Mouse (Mus musculus): Measurements from ENCODE around the gene Hist1h2bm. TPM values are rescaled to one million over a fixed set of nuclear protein-coding genes. Genes with fewer than 3 reads are reported as not detected.
A peak's percentile ranks its signal among the peaks of the same experiment; 100 is the strongest.
"Not testable (repeated sequence)": the region's sequence is repeated elsewhere in the genome, so short reads cannot be mapped to it uniquely, and the experiment has no call there.

Gene Hist1h2bm
- polyA plus RNA-seq, 1 experiment from 2014 or later, result 2.1 TPM

GRCm38 (mm10) chr13:21754294-21755001 lies 32.6 kb downstream of the Hist1h2bm start:
- ATAC-seq (replicated peaks), result peak; percentile 4; the same call in 1 of the 2 replicates
- not testable (repeated sequence) for H3K36me3 ChIP-seq, H3K9me3 ChIP-seq, H3K27me3 ChIP-seq
- Histone ChIP-seq H3K4me2 (replicated peaks) (peak overlapping the region; percentile 82), H3K4me1 (peaks cover 32% of the 10 kb centered on the region), H3K27ac (replicated peaks) (peak overlapping the region; percentile 96), H3K9ac (replicated peaks) (peak overlapping the region; percentile 46), H3K4me3 (peak overlapping the region; percentile 47)
- 0% methylated on average over 12 of the region's 26 CpGs for WGBS

- Histone ChIP-seq H3K4me3 (no peak overlapping the region), H3K9ac (replicated peaks) (no peak overlapping the region), H3K9me3 (no peaks in the 10 kb centered on the region), H3K4me1 (peaks cover 28% of the 10 kb centered on the region), H3K27me3 (no peaks in the 10 kb centered on the region), H3K4me2 (replicated peaks) (no peak overlapping the region), H3K27ac (replicated peaks) (no peak overlapping the region), H3K36me3 (no peaks in the 10 kb centered on the region)
- WGBS, result 47% methylated on average over 1 of the region's 1 CpGs
- ATAC-seq (replicated peaks), result no peak
These were observed 33.9 kb downstream of the Hist1h2bm start for GRCm38 (mm10) chr13:21755707-21756106.

Small RNAs within 50 kb of the gene (microRNA-seq; reads per million reads assigned to microRNA genes)
- not detected for gene Gm44357
- not detected for gene Gm44367
- not detected for gene Gm44454

Other genes with a start within 250 kb of the Hist1h2bm start
- 9.4 and 11.0 TPM in 2 replicates for gene Zkscan4, start 243.1 kb upstream of the Hist1h2bm start, polyA plus RNA-seq (2015; fragmentation: Nextera tagmentation; extraction: Ambion mirVana)
- gene Gm10065, start 242.6 kb upstream of the Hist1h2bm start, polyA plus RNA-seq (2015; fragmentation: Nextera tagmentation; extraction: Ambion mirVana), result not detected in 2 replicates
- gene AK157302, start 226.8 kb upstream of the Hist1h2bm start, polyA plus RNA-seq (2015; fragmentation: Nextera tagmentation; extraction: Ambion mirVana), result 0.23 and 0.24 TPM in 2 replicates
- gene Gm11273, start 220.6 kb upstream of the Hist1h2bm start, polyA plus RNA-seq (2015; fragmentation: Nextera tagmentation; extraction: Ambion mirVana), result 4.5 and 8.2 TPM in 2 replicates
- gene Zkscan8, start 190.9 kb upstream of the Hist1h2bm start, polyA plus RNA-seq (2015; fragmentation: Nextera tagmentation; extraction: Ambion mirVana), result 4.9 and 5.4 TPM in 2 replicates
- 0.14 and 0.28 TPM in 2 replicates for gene Olfr1366, start 179.2 kb upstream of the Hist1h2bm start, polyA plus RNA-seq (2015; fragmentation: Nextera tagmentation; extraction: Ambion mirVana)
- 0.06 TPM in 1 of 2 replicates, not detected in the other for gene Olfr1535, start 162.2 kb upstream of the Hist1h2bm start, polyA plus RNA-seq (2015; fragmentation: Nextera tagmentation; extraction: Ambion mirVana)
- gene Olfr1364, start 140.3 kb upstream of the Hist1h2bm start, polyA plus RNA-seq (2015; fragmentation: Nextera tagmentation; extraction: Ambion mirVana), result not detected in 2 replicates
- not detected in 2 replicates for gene Olfr1362, start 108.0 kb upstream of the Hist1h2bm start, polyA plus RNA-seq (2015; fragmentation: Nextera tagmentation; extraction: Ambion mirVana)
- 0.08 TPM in 1 of 2 replicates, not detected in the other for gene Olfr11, start 79.5 kb upstream of the Hist1h2bm start, polyA plus RNA-seq (2015; fragmentation: Nextera tagmentation; extraction: Ambion mirVana)
- gene Olfr1361, start 58.7 kb upstream of the Hist1h2bm start, polyA plus RNA-seq (2015; fragmentation: Nextera tagmentation; extraction: Ambion mirVana), result not detected in 2 replicates
- not detected in 2 replicates for gene Olfr1360, start 44.6 kb upstream of the Hist1h2bm start, polyA plus RNA-seq (2015; fragmentation: Nextera tagmentation; extraction: Ambion mirVana)
- gene Olfr1359, start 23.9 kb upstream of the Hist1h2bm start, polyA plus RNA-seq (2015; fragmentation: Nextera tagmentation; extraction: Ambion mirVana), result not detected in 2 replicates
- gene Hist1h2bl, start 5.9 kb upstream of the Hist1h2bm start, polyA plus RNA-seq (2015; fragmentation: Nextera tagmentation; extraction: Ambion mirVana), result 2.2 TPM in 1 of 2 replicates, not detected in the other
- gene Hist1h2ai, start 5.6 kb upstream of the Hist1h2bm start, polyA plus RNA-seq (2015; fragmentation: Nextera tagmentation; extraction: Ambion mirVana), result 10.1 and 26.0 TPM in 2 replicates
- gene Hist1h3h, start 4.4 kb upstream of the Hist1h2bm start, polyA plus RNA-seq (2015; fragmentation: Nextera tagmentation; extraction: Ambion mirVana), result 10.8 and 11.6 TPM in 2 replicates
- 0.83 and 1.5 TPM in 2 replicates for gene Hist1h4j, start 13.0 kb downstream of the Hist1h2bm start, polyA plus RNA-seq (2015; fragmentation: Nextera tagmentation; extraction: Ambion mirVana)
- 2.3 and 3.3 TPM in 2 replicates for gene Hist1h4k, start 28.5 kb downstream of the Hist1h2bm start, polyA plus RNA-seq (2015; fragmentation: Nextera tagmentation; extraction: Ambion mirVana)
- 21.2 and 26.2 TPM in 2 replicates for gene Hist1h2ak, start 31.8 kb downstream of the Hist1h2bm start, polyA plus RNA-seq (2015; fragmentation: Nextera tagmentation; extraction: Ambion mirVana)
- 1.2 and 2.6 TPM in 2 replicates for gene Hist1h2bn, start 32.1 kb downstream of the Hist1h2bm start, polyA plus RNA-seq (2015; fragmentation: Nextera tagmentation; extraction: Ambion mirVana)
- 9.6 and 13.7 TPM in 2 replicates for gene Hist1h1b, start 58.6 kb downstream of the Hist1h2bm start, polyA plus RNA-seq (2015; fragmentation: Nextera tagmentation; extraction: Ambion mirVana)
- 79.3 and 101 TPM in 2 replicates for gene Hist1h3i, start 61.3 kb downstream of the Hist1h2bm start, polyA plus RNA-seq (2015; fragmentation: Nextera tagmentation; extraction: Ambion mirVana)
- 2.6 and 3.0 TPM in 2 replicates for gene Hist1h2an, start 65.2 kb downstream of the Hist1h2bm start, polyA plus RNA-seq (2015; fragmentation: Nextera tagmentation; extraction: Ambion mirVana)
- gene Hist1h2bp, start 65.4 kb downstream of the Hist1h2bm start, polyA plus RNA-seq (2015; fragmentation: Nextera tagmentation; extraction: Ambion mirVana), result 0.67 and 1.9 TPM in 2 replicates
- 12.2 and 15.4 TPM in 2 replicates for gene Hist1h2bq, start 88.2 kb downstream of the Hist1h2bm start, polyA plus RNA-seq (2015; fragmentation: Nextera tagmentation; extraction: Ambion mirVana)
- 1.8 TPM in 1 of 2 replicates, not detected in the other for gene Hist1h2ao, start 88.4 kb downstream of the Hist1h2bm start, polyA plus RNA-seq (2015; fragmentation: Nextera tagmentation; extraction: Ambion mirVana)
- not detected in 2 replicates for gene Hist1h4m, start 89.7 kb downstream of the Hist1h2bm start, polyA plus RNA-seq (2015; fragmentation: Nextera tagmentation; extraction: Ambion mirVana)
- gene Hist1h4n, start 110.2 kb downstream of the Hist1h2bm start, polyA plus RNA-seq (2015; fragmentation: Nextera tagmentation; extraction: Ambion mirVana), result 6.1 and 9.4 TPM in 2 replicates
- gene Hist1h2ap, start 111.5 kb downstream of the Hist1h2bm start, polyA plus RNA-seq (2015; fragmentation: Nextera tagmentation; extraction: Ambion mirVana), result 1,855 and 2,360 TPM in 2 replicates
- 11.5 and 15.4 TPM in 2 replicates for gene Hist1h2br, start 111.7 kb downstream of the Hist1h2bm start, polyA plus RNA-seq (2015; fragmentation: Nextera tagmentation; extraction: Ambion mirVana)
- gene Zfp184, start 223.1 kb downstream of the Hist1h2bm start, polyA plus RNA-seq (2015; fragmentation: Nextera tagmentation; extraction: Ambion mirVana), result 23.6 and 24.7 TPM in 2 replicates

Measured in forebrain, embryonic 15.5 days (tissue).